Mouse (Mus musculus): ENCODE measurements around the gene Tekt4. TPM values are rescaled to one million over a fixed set of nuclear protein-coding genes. Genes with fewer than 3 reads are reported as not detected.

Tekt4 gene
- polyA plus RNA-seq (2017; shearing (Covaris generic)) = not detected

GRCm38 (mm10) chr17:25454272-25454671 is at the start of gene Tekt4:
TSS of gene Tekt4 (plus strand) at chr17:25454615.

GRCm38 (mm10) chr17:25433617-25434606 is 20.5 kb upstream of the Tekt4 start, which contains the start of gene Cacna1h:
TSS of gene Cacna1h (minus strand) at chr17:25433783.

GRCm38 (mm10) chr17:25497013-25497412 is 42.6 kb downstream of the Tekt4 start, which contains the start of gene Sstr5:
TSS of gene Sstr5 (minus strand) at chr17:25497288.

Other genes with a start within 250 kb of the Tekt4 start
- 117 TPM for gene Gnptg, start 214.5 kb upstream of the Tekt4 start, polyA plus RNA-seq (2017; shearing (Covaris generic))
- gene Tsr3, start 214.4 kb upstream of the Tekt4 start, polyA plus RNA-seq (2017; shearing (Covaris generic)) = 33.9 TPM
- 199 TPM for gene Baiap3, start 198.3 kb upstream of the Tekt4 start, polyA plus RNA-seq (2017; shearing (Covaris generic))
- 629 TPM for gene Ube2i, start 180.0 kb upstream of the Tekt4 start, polyA plus RNA-seq (2017; shearing (Covaris generic))
- not detected for gene Prss34, start 156.2 kb upstream of the Tekt4 start, polyA plus RNA-seq (2017; shearing (Covaris generic))
- not detected for gene Prss28, start 146.0 kb upstream of the Tekt4 start, polyA plus RNA-seq (2017; shearing (Covaris generic))
- not detected for gene Prss29, start 136.0 kb upstream of the Tekt4 start, polyA plus RNA-seq (2017; shearing (Covaris generic))
- not detected for gene Tpsab1, start 109.1 kb upstream of the Tekt4 start, polyA plus RNA-seq (2017; shearing (Covaris generic))
- not detected for gene Tpsb2, start 88.3 kb upstream of the Tekt4 start, polyA plus RNA-seq (2017; shearing (Covaris generic))
- gene Tpsg1, start 85.3 kb upstream of the Tekt4 start, polyA plus RNA-seq (2017; shearing (Covaris generic)) = not detected
- 0.05 TPM for gene Cacna1h, start 20.8 kb upstream of the Tekt4 start, polyA plus RNA-seq (2017; shearing (Covaris generic))
- not detected for gene Sstr5, start 42.7 kb downstream of the Tekt4 start, polyA plus RNA-seq (2017; shearing (Covaris generic))
- 0.16 TPM for gene Sox8, start 116.1 kb downstream of the Tekt4 start, polyA plus RNA-seq (2017; shearing (Covaris generic))
- 15.5 TPM for gene Lmf1, start 124.5 kb downstream of the Tekt4 start, polyA plus RNA-seq (2017; shearing (Covaris generic))